Mouse (Mus musculus) frontal cortex, postnatal 25 days (tissue): Measurements from ENCODE around the gene Tmem86b.
"Not testable (repeated sequence)": the region's sequence is repeated elsewhere in the genome, so short reads cannot be mapped to it uniquely, and the experiment has no call there.

Experiments
- DNase-seq, 2 experiments: peaks; one replicate each; pipeline ENCODE4 v3.0.0; 2022; ENCODE audit warnings: low spot score in 2 of 2

Gene Tmem86b

DNA sequence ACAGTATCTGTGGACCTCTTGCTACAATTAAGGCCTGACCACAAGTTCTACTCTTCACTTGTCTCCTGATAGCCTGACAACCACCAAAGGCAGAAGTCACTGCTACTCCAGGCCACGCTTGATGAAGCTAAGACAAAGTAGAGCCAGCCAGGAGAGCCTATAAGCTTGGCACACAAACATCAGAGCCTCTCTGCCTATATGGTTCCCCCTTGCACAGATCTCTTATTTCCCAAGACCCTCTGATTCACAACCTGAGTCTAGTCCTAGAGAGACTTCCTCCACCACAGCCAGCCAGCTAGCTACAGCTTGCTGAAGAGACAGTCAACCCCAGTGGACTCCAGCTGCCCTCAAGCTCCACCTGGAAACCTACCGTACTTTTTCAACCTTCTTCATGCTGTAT is 16.8 kb upstream of the Tmem86b start:
- DNase-seq: no peak

DNA sequence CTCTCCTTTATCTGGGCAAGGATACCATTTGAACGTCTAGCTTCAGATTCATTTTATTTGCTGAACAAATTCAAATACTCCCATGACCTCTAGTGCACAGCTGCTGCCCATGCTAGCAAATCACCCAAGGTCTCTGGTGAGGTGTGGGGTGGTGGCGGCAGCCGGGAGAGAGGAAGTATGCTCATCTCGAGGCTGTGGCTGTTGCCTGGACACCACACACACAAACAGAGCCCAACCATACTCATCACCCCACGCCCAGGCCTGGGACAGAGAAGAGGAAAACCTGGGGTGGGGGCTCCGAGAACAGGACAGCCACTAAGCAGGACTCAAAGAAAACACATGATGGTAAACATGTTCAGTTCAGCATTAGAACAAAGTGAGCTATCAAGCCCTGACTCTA is 16.1 kb upstream of the Tmem86b start:
- DNase-seq: no peak

DNA sequence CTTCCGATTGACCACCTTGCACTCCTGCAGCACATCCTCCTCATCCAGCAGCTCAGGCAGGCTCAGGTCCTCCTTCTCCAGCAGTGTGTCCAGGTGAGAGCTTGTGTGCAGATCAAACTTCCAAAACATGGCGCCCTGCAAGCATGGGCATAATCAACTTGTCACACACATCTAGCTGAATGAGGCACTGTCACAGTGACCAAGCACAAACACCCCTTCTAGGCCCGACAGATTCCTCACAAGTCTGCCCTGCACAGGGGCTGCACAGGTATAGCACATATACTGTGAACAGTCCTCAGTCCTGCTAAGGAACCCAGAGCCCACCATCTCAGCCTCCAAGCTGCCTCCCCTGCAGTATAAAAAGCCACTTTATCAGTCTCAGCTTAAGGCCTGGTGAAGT is 15.6 kb upstream of the Tmem86b start:
- DNase-seq: no peak

DNA sequence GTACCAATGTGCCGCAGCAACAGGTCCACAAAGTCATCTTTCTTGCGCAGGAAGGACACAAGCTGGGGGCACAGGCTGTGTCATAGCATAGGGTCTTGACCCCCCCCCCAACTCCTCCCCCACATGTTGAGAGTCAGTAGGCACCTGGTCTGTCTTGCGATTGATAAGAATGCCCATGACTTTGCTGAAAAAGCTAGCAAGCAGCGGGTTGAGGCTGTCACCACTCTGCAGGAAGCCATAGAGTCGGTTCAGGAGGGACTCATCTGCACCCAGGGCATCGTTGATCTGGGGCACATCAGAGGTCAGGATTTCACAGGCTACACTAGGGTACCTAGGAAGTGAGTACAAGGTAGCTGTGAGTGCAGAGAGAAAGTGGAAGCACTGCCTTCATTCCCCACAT is 12.0 kb upstream of the Tmem86b start:
- DNase-seq: no peak

DNA sequence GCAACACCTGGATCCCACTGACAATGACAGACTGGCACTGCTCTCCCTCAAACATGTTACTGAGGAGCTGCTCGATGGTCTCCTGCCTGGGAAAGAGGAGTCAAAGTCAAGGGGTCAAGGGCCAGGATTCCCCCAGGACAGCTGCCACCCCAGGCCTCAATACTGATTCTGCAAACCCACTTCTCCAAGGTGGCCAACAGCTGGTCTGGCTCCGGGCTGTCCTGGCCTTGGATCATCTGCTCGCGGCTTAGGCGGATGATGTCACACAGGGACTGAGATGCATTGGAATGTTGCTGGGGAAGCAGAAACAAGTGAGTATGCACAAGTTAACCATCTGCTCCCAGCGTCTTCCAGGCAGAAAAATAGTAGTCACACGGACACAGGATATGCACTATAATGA is 10.7 kb upstream of the Tmem86b start:
- DNase-seq: no peak

DNA sequence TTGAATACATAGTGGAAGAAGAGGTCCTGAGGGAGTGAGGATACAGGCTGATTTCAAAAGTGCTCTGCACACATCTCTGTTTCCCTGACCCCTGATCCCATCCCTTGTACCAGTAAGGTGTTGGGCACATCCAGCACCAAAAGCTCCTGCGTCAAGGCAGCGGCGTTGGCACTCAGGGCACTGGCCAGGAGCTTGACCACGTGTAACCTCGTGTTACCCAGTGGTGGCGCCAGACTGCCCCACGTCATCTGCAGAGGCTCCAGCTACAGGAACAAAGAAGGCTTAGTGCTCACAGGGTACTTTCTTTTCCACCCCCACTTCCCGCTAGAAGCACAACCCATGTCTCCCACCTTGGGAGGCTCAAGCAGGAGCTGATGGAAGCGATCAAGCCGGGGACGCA is 9.9 kb upstream of the Tmem86b start:
- DNase-seq: no peak

DNA sequence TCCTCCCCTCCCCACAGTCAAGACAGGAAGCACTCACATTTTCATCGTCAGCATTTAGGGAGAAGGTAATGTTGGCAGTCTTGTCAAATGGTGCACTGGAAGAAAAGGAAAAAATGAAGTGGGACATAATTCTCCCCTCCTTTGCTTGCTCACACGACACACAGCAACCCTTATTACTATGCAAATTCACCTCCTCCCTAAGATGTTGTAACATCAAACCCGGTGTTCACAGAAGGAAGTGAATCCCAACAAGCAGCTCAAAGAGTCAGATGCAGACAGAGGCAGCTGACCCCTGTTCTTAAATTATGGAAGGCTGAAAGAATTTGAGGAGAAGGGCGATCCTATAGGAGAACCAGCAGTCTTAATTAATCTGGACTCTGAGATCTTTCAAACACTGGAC is 5.0 kb upstream of the Tmem86b start:
- DNase-seq: no peak

DNA sequence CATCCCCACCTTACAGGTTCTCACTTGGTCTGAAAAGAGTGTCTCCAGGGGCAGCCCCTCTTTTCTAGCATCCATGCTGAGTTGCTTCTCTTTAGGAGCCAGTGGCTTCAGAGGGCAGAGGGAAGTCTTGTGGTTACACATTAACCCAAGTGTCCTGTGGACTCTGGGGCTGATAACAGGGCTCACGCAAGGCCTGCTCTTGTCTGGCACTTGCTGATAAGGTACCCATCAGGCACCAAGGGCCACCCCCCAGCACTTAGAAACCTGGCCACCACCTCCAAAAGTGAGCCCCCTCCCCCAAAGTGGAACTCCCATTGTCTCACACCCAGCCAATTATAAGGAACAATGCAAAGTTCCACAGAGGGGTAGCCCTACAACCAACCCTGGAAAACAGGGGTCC is 1.0 kb downstream of the Tmem86b start:
- DNase-seq: no peak

DNA sequence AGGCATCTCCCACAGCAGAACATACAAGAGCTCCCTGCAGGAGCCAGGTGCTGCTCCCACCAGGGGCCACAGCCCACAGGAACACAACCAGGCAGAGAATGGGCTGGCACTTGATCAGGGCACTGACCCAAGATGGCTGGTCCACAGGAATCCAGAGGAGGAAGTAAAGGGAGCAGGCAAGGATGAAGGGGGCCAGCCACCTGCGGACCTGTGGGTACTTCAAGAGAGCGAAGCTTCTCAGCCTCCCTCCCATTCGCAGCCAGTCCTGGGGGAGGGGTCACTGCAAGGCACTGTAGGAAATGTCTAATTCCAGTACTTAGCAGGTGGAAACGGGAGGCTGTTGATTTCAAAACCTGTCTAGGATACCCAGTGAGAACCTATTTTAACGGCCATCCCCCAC is 1.6 kb downstream of the Tmem86b start:
- no peak for DNase-seq

DNA sequence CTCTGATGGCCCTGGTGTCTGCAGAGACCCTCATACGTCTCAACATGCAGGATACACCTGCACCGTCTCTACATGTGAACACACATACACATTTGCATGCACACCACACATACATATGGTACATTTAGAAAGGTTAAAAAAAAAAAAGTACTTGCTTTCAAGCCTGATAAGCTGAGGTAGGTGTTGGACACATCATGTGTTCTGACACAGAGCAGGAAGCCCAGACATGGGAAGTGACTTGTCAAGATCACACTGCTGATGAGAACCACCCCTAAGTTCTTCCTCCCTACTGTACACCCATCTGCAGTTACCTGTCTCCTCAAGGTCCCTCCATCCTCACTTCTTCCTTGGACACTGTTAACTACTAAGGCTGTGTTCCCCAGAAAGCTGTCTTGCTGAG is 5.3 kb downstream of the Tmem86b start:
- DNase-seq: no peak

DNA sequence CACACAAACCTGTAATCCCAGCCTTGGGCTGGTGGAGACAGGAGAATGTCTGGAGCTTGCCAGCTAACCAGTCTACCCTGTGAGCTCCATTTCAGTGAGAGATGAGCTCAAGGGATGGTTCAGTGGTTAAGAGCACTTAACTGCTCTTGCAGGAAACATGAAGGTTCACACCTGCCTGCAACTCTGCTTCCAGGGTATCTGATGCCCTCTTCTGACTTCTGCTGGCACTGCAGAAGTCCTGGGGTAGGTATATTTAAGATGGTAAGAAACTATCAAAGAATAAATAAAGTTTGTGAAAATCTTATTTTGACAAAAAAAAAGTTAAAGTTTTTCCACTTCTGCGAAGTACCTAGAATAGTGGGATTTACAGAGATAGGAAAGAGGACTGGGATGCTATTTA is 6.9 kb downstream of the Tmem86b start:
- DNase-seq: no peak

DNA sequence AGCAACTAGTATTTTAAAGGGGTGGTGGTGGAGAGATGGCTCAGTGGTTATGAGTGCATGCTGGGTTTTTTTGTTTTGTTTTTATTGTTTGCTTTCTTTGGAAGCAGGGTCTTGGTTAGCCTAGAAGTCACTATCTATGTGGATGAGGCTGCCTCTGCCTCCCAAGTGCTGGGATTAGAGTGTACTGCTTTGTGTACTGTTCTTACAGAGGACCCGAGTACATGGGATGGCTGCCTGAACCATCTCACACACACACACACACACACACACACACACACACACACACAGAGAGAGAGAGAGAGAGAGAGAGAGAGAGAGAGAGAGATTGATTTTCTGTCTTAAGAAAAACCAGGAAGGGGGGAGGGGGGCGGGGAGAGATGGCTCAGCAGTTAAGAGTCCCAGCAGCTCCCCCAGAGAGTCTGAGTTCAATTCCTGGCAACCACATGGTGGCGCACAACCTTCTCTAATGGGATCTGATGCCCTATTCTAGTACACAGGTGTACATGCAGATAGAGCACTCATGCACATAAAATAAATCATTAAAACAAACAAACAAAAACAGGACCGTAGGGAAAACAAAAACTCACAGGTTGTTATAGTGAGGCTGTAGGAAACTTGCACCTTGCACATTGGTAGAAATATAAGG is 7.6 kb downstream of the Tmem86b start:
- no peak for DNase-seq

DNA sequence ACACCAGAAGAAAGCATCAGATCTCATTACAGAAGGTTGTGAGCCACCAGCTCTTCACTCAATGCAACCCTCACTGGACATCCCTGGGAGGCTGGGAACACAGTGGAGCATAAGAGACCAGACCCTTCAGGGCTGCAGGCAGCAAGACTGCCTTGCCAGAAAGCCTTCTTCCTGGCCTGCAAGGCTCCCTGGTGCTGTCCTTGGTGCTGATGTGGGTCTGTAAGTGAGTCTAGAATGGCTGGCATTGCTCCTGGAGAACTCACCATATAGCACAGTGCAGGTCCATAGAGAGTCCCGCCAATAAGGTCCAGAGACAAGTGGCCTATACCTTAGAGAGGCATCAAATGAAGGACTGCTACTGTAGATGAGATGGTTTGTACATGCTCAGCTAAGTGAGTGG is 11.2 kb downstream of the Tmem86b start:
- DNase-seq: no peak

DNA sequence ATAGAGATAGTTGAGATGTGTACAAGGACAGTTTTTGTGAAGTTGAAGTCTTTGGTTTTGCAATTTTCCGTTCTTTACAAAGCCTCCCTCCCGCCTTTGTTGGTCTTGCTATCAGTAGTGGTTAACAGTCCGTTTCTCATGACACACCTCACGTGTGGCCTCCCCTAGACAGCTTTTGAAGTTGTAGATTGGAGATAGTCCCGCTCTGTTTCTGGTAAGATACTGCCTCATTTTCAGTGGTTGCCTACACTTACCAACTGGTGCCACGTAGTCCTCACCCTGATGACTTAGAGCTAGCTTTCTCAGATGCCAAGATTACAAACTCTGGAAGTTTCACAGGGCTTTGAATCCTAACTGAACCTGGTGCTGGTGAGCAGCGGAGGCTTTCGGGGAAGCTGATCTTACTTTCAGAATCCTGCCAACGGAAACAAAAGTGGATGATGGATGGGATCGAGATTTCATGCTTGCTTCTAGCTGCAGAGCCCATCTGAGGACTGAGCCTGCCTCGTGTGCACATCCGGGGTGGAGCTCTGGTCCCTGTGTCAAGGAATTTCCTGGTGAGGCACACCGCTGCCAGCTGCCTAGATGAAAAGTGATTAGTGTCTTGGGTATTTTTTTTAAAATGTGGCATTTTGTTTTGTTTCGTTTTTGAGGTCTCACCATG is 17.4 kb downstream of the Tmem86b start:
- no peak for DNase-seq

DNA sequence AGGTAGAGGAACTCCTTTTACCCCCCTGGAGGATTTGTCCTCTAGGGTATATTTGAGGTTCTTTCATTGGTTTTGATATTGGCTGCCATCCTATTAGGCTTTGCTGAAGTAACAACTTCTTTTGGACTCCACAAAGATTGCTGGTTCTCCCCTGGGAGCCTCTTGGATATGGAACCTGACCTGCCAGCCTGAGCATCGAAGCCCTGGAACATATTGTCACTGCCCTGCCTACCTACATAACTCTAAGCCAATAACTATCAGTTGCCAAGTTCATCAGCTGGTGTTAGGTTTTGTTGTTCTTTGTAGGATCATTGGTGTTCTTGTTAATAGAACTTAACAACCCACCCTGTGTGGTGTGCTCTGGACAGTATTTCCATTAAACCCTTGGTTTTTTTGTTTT is 18.3 kb downstream of the Tmem86b start:
- DNase-seq: no peak

DNA sequence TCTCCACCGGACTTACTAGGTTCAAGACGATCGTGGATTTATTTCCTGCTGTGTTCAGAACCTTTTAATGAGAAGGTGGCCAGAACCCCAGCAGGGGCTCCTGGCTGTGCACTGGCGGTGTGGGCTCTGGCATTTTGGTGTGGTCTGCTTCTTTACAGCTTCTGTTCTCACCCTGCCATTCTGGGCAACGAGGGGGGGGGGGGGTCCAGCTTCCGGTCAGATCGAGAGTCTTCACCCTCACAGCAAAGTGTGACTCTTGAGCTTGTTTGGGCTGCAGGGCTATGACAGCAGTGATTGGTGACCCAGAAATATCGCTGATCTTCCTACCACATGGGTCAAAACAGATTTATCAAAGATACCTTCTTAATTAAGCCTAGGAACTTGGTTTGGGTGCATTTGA is 18.8 kb downstream of the Tmem86b start:
- no peak for DNase-seq

DNA sequence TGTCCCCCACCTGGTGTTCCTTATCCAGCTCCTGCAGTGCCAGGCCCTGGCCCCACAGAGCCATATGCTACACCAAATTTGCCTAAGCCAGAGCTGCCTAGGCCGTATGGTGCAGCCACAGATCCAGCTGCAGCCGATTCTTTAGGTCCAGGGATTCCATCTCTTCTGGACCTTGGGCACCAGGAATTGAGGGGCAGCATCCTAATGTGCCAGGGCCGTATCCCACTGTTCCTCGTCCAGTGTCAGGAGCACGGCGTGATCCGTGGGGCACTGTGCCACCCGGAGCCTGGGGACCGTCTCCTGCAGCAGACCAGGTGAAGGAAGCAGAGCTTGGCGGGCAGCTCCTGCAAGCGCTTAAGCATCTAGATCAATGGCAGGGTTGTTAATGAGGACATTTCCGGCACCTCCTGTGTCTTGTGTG is 19.3 kb downstream of the Tmem86b start:
- no peak for DNase-seq

DNA sequence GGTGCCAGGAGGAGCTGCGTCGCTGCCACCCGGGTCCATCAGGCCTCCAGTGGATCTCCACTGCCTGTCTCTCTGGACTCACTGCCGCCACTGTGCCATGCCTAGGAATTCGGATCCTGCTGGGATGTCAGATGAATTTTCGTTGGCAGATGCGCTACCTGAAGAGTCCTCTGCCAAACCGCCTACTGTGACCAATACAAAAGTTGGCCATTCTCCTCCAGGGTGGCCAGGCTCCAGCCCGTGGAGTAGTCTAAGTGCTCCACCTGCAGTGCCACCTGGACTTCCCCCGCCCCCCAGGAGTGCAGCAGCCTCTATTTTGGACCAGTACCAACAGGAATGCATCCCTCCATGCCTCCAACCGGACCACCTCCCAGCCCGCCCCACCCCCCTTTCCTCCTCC is 19.7 kb downstream of the Tmem86b start:
- DNase-seq: no peak

DNA sequence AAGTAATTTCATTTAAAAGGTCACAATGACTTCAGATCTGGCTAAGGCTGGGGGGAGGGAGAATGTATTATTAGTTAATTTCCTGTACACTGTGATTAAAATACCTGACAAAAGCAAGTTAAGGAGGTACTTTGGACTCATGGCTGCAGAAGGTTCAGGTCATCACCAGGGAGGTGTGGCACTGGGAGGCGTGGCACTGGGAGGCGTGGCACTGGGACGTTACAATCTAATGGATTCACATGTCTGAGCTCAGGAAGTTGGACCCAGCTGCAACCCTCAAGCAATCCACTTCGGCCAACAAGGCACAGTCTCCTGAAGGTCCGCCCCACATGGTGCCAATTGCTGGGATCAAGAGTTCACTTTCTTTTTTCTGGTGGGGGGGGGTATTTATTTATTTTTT is 23.2 kb downstream of the Tmem86b start:
- DNase-seq: no peak

DNA sequence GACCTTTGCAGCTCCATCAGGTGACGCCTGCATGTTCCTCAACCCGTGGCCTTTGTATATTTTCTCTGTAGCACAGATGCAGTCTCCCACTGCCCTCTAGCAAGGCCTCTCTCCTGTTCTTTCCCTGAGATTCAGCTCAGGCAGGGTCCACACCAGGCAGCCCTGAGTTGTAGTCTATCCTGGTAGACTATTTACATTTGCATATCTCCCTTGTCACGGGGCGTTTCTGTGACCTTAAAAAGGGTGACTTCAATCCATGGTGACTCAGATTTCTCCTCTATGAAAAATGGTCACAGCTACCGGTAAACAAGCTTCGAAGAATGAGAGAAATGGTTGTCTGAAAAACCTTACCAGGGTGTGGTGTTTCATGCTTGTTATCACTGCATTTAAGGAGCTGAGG is 27.3 kb downstream of the Tmem86b start, which contains the start of gene Ptprh:
Gene Ptprh (minus strand): TSS at position 169 of the 400 bp plus-strand sequence.
- no peak for DNase-seq

DNA sequence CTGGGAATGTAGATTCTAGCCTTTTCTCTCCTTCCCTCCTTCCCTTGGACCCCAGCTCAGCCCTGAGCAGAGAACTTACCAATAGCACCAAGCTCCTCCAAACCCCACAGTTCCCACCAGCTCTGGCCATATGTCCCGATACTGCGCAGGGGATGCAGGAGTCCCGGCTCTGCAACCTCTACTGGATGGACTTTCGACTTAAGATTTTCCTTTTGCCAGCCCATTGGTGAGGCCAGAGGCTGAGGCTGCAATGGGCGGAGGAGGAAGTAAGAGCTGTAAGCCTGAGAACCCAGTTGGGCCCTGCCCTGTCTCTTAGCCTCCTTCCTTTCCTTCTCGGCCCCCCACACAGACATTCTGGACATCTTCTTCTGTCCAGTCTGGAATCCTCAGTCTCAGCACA is 28.3 kb downstream of the Tmem86b start:
- no peak for DNase-seq

DNA sequence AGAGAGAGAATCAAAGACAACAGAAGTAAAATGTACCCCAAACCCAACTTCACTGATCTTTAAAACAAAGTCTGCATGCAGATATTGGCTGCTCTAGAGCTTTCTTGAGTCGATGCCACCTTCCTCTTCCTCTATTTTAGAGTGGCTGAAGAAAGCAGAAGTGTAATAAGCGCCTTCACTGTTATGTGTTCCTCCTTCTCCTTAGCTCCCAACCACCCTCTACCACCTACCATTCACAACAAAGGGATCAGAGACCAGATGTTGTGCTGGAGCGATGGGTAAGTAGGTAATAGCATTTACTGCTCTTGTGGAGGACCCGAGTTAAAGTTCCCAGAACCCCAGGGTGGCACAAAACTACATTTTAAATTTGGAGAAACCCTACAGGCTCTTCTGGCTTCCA is 34.2 kb downstream of the Tmem86b start:
- DNase-seq: not testable (repeated sequence)

DNA sequence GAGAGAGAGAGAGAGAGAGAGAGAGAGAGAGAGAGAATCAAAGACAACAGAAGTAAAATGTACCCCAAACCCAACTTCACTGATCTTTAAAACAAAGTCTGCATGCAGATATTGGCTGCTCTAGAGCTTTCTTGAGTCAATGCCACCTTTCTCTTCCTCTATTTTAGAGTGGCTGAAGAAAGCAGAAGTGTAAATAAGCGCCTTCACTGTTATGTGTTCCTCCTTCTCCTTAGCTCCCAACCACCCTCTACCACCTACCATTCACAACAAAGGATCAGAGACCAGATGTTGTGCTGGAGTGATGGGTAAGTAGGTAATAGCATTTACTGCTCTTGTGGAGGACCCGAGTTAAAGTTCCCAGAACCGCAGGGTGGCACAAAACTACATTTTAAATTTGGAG is 49.7 kb downstream of the Tmem86b start:
- not testable (repeated sequence) for DNase-seq
